Mouse (Mus musculus) cerebellum, adult 18-20 months (tissue): ENCODE data around the gene H2al1k.
"Not testable (repeated sequence)": the region's sequence is repeated elsewhere in the genome, so short reads cannot be mapped to it uniquely, and the experiment has no call there.

Source experiments
- DNase-seq, 2 experiments: peaks; one replicate each; pipeline ENCODE4 v3.0.0; 2021

Gene H2al1k

GRCm38 (mm10) chrX:9350327-9350726 is at the start of gene H2al1k:
Gene H2al1k (plus strand): TSS chrX:9350627.
- not testable (repeated sequence) for DNase-seq

DNA sequence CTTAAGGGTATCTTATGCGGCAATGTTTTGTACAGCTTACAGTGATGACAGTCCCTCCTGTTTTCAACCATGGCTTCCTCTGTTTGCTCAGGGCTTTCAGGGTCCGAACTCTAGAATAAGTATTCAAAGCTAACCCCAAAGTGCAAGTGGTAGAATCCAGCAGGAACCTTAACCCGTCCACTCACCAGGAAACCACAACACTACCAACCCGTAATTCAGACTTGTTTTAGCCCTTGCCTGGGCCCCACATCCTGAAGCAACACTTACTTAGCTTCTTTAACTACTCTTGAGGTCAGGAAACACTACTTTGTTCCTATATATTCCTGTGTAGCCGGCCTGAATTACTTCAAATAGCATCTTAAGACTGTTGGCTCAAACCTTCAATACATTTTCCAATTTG is 47.6 kb upstream of the H2al1k start:
- no peak for DNase-seq

DNA sequence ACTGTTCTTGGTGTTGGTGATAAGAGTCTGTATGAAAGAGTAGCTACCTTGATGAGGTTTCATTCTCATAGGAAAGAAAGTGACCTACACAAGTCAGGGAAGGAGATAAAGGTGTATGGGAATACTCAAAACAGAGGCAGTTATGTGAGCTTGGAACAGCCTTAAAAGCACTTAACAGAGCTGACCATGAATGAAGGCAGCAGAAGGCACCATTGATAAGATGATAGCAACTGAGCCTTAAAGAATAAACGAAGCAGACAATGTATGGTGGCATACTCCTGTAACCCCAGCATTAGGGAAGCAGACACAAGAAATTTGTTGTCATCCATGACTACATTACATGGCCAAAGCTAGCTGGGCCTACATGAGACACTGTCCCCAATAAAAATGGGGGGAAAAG is 47.0 kb upstream of the H2al1k start:
- no peak for DNase-seq

DNA sequence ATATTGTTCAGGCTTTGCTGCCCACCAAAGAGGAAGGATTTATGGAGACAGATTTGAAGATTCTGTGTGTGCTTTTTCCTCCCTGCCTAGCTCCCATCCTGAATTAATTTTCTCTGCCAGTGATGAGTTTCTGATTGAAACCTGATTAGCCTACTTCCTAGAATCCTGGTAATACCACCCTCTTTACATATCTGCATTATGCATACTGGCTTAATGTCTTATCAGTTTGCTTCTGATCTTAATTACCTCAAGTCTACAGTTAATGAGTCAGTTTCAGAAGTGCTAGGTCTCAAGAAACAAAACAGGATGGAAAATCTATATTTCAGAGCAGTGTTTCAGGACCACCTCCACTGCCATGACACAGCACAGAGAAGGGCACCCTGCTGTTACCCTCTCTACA is 34.0 kb upstream of the H2al1k start:
- not testable (repeated sequence) for DNase-seq

GRCm38 (mm10) chrX:9327954-9328353 is 22.5 kb upstream of the H2al1k start:
- not testable (repeated sequence) for DNase-seq

GRCm38 (mm10) chrX:9332366-9332962 is 18.0 kb upstream of the H2al1k start:
- DNase-seq = not testable (repeated sequence)

- peak; percentile 17 to 66 for DNase-seq
These were observed 17.4 kb upstream of the H2al1k start for GRCm38 (mm10) chrX:9333035-9333434.

DNA sequence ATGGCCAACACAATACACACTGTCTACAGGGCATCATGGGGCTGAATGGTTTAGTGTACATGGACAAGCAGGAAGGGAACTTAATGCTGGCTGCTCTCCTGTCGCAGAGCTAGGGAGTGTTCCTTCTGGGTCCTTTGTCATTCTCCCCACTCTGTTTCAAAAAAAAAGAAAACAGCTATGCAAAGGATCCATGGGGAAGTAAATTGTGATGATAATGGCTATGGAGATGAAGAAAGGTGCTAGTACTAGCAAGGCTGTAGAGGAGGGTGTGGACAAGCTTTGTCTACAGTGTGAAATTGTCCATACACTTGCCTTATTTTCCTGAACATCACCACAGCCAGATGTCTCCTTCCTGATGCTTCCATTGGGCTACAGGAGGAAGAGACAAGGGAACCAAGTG is 15.4 kb upstream of the H2al1k start:
- not testable (repeated sequence) for DNase-seq

GRCm38 (mm10) chrX:9374012-9374411 is 23.6 kb downstream of the H2al1k start:
- DNase-seq = peak in 1 of 2 experiments; percentile 5

GRCm38 (mm10) chrX:9375927-9376326 is 25.5 kb downstream of the H2al1k start:
- DNase-seq = not testable (repeated sequence)
